Mouse (Mus musculus): ENCODE data around the gene Chst1. TPM values are rescaled to one million over a fixed set of nuclear protein-coding genes. Genes with fewer than 3 reads are reported as not detected.

Chst1 gene
- total RNA-seq (2022): 1 to 10 TPM; 1.6 to 2.1 (median 1.9) TPM

DNA sequence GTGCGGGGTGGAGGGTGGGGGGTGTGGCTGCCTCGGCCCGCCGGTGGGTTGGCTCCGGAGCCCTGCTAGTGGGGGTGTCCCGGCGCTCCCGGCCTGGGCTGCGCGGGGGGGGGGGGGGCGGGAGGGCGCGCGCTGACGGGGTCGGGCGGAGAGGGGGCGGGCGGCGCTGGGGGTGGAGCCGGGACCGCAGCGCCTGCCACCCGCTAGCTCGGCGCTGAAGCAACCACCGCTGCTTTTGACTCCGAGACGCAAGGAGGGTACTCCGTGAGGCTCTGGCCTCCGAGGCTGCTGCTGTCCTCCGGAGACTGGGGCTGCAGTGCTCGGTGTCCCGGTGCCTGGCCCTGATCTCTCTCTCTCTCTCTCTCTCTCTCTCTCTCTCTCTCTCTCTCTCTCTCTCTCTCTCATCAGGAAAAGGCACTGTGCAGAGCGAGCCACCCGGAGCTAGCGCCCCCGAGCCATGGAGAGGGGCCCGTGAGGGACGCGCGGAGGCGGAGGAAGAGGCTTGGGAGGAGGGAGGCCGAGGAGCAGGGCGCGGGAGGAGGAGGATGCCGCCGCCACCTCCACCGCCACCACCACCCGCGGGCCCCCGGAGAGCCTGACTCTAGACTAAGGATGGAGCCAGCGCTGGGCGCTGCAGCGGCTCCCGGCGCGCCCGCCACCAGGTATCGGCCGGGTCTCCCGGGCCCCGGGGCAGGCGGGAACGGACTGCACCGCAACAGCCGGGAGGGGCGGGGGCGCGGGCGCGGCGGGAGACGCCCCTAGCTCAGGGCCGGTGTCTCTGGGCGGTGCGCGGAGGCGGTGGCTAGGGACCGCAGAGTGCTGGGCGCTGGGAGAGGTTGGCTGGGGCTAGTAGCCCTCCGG is at the start of gene Chst1:
Gene Chst1, plus strand, starts transcription at position 221 of the 861 bp plus-strand sequence.
- DNase-seq (ENCODE audit: low spot score): peak; percentile 18

DNA sequence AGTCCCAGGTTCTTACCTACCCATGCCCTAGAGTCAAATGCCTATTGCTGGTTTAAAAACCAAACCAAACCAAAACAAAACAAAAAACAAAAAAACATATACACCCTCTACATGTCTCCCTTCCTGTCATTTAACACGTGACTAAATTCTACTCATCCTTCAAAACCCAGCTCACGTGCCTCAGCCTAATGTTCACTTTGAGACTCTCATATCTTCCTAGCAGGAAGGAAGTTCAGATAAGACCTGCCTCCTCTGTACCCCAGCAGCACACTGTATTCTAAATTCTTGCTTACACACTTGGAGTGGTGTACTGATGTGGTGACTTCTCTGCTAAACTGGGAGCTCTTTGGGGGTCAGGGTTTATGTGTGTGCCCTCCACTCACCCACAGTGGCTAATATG is 49.5 kb upstream of the Chst1 start:
- DNase-seq (ENCODE audit: low spot score): no peak

DNA sequence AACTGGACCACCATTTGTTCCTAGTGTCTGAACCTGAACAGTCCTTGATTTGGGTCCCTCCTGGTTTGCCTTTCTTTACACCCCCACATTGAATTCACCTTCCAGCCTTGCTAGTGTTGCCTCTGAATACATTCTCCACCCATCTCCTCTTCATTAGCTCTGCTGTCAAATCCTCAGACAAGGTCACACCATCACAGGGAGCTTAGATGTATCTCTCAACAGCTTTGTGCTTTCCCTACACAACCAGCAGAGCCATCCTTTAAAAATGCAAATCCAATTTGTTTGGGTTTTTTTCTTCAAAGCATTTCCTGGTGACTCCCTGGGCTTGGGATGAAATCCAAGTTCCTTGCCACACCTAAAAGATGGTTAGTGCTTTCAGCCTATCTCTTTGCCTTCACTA is 45.0 kb upstream of the Chst1 start:
- no peak for DNase-seq (ENCODE audit: low spot score)

DNA sequence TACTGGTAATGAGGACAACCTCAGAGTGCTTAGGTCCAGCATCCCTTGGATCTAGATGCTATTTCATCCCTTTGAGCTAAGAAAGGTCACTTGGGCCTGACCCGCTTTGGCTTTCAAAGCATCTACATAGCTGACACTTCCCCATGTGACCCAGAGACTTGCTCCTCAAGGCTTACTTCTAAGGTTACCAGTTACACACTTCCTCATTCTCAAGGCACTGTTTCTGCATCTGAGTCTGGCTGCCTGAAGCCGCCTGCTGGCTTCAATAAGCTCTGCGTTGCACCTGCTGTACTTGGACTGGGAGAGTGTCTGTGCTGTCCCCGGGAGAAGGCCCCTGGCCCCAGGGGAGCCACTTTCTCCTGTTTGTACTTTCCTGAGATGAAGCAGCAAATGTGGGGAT is 36.6 kb upstream of the Chst1 start:
- DNase-seq (ENCODE audit: low spot score): no peak

DNA sequence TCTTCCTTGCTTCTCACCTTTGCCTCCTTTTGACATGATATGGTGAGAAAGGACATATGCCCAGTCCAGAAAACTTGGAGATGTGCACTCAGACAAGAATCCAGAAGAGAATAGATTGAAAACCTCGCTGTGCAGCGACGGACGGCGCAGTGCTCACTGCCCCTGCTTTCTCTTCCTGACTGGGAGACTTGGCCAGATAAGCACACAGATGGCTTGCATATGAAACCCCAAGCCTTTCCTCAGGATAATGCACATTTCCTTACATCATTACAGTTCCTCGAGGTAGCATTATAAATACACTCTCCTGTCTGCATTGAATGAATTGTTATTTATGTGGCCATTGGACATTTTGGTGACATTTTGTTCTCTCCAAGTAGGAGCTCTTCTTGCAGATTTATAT is 28.9 kb upstream of the Chst1 start:
- no peak for DNase-seq (ENCODE audit: low spot score)

DNA sequence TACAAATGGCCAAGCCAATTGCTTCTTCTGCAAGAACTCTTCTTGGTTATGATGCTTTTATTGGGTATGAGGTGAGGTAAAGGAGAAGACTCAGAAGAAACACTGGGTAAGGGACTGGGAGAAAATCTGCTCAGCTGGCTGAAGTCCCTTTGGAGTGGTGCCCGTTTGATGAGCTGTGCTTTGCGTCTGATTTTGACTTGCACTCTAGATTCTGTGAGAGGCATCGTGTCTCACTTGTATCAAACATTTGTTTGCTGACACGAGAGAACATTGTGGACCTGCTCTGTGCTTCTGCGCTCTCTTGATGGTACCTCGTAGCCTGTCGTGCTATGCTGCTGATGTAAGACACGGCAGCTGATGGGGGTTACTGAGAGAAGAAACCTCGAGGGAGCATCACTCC is 21.7 kb upstream of the Chst1 start:
- no peak for DNase-seq (ENCODE audit: low spot score)

DNA sequence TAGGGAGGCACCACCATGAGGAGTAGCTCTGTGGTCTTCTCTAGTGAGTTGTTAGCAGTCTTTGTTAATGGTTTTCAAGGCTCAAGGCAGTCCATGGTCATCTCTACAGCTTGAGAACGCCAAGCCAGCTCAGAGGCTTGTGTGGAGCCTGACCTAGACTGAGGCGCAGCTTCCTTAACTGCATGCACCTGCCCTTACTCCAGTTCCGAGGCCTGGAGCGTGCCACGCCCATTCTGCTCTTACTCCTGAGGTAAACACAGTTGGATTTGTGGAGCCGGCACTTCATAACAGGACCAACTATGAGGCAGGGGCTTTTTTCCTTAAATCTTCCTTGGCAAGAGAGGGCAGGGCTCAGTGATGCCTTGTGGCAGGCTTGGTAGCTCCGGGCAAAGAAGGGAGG is 18.2 kb upstream of the Chst1 start:
- no peak for DNase-seq (ENCODE audit: low spot score)

DNA sequence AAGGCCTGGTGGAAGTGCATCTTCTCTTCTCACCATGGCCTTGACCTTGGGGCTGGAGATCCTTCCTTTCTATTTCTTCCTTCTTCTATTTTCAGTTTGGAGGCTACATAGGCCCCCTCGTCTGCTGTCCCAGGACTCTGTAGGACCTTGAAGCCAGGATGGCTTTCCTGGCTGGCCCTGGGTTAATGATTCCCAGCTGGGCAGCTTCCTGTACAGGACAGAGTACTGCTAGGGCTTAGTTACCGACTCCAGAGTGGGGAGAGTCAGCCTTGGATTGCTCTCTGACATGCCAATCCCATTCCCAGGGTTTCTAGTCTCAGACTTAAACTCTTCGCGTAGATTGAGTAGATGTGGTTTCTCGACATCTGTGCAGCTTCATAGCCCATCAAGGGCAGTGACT is 16.9 kb upstream of the Chst1 start:
- no peak for DNase-seq (ENCODE audit: low spot score)

DNA sequence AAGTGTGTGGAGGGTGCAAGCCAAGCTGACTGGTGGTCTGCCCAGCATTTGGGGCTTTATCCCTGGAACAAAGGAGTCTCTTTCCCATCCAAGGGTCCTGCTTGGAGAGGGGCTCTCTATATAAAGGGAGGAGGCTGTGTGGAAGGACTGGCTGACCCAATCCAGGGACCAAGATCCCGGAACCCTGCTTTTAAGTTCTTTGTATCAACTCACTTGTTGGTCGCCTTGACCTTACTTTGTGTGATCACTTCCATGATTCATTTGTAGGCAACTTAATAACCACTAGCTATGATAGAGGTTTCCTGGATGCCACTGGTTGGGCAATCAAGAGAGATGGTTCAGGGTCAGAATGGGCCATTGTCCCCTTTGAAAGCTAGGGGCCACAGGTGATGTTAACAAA is 11.7 kb upstream of the Chst1 start:
- DNase-seq (ENCODE audit: low spot score): no peak

DNA sequence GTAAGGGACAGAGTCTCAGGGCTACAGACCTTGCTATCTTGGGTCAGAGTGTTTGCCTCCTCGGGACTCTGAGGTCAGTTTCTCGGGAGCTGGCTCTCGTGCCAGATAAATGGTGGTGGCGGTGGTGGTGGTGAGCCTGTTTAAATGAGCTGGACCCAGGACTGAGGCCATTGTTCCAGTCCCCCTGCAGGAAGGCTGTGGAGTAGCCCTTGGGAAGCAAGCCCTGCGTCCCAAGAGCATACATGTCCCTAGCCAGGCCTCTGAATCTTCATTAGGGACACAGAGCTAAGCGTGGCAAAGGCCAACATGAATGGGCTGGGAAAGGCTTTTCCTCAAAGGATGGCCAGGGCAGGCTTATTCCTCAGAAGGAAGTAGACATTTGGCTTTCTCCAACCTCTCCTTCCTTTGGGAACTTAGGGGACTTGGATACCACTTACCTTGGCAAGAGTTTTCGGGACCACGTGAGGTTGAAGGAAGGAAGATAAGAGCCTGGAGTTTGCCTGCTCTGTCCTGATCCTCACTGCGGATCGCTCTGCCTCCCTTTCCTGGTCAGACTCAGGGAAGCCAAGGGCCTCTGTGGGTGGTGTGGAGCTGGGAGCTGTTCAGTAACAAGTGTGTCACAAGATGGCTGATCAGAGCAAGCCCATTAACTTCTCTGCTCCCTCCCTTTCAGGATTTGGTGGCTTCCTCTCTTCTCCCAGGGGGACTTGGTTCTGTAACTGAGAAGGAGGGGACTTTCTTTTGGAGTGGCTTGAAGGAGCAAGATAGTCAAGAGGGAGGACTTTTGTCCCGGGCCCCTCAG is 4.4 kb upstream of the Chst1 start:
- peak; percentile 36 for DNase-seq (ENCODE audit: low spot score)

DNA sequence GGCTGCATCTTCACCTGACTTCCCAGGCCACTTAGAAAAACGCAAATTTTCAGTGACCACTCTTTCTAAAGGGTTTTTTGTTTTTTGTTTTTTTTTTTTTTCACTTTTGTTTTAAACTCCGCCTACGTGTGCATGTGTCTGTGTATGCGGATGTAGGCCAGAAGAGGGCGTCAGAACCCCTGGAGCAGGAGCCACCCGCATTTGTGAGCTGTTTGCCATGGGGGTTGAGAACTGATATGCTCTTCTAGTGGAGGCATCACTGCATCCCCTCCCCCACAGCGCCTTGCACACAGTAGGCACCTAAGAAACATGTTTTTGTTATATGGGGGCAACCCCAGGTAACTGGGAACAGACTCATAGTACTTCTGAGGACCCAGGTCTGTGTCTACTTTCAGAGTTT is 2.2 kb upstream of the Chst1 start:
- no peak for DNase-seq (ENCODE audit: low spot score)

DNA sequence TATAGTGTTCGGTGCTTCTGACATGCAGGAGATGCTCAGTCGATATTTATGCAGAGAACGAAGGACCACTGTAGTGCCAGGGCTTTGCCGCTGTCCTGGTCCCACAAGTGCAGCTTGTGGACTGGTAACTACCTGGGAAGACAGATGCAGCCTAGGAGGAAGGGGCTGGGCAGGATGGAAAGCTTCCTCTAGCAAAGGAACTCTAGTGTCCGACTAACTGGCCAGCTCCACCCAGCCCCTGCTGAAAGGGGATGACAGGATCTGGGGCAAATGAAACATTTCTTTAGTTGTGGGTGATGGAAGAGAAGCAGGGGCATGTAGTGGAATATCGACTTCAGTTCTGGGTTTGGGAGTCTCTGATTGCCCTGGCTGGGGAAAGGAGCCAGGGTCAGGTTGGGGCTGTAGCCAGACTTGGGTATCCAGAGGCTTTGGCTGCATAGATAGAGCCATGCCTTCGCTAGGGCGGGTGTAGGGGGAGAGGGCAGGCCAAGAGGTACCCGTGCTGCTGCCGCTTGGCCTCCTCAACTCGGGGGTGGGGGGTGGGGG is 493 bp upstream of the Chst1 start:
- DNase-seq (ENCODE audit: low spot score): no peak

DNA sequence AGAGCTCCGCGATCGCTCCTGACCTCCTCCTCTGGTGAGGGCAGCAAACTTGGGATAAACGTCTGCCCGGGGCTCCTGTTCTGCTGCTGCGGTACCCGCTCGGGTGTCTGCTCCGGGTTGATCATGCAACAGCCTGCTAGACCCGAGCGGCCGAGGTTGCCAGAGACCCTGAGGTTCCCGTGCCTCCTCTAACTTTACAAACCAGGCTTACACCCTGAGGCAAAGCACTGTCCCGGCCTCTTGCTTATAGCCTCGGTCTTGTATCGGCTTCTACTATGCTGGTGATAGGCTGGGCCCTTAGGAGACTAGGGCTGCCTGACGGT is 802 bp downstream of the Chst1 start:
- DNase-seq (ENCODE audit: low spot score): no peak

DNA sequence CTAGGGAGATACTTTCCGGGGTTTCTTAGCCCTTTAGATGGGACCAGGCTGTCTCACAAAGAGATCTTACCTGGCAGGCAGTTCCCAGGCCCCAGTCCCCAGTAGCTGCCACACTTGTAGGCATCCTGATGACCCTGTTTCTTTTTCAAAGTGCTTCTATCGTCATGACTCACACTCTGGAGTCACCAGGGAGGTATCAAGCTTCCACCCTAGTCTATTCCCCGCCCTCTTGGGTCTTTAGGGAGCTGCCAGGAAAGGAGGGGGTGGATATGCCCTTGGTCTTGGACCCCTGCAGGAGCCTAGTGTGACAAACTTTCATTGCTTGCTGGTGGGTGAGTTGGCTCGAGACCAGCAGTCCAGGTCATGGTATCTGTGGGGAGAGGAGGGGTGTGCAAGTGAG is 1.7 kb downstream of the Chst1 start:
- DNase-seq (ENCODE audit: low spot score): no peak

DNA sequence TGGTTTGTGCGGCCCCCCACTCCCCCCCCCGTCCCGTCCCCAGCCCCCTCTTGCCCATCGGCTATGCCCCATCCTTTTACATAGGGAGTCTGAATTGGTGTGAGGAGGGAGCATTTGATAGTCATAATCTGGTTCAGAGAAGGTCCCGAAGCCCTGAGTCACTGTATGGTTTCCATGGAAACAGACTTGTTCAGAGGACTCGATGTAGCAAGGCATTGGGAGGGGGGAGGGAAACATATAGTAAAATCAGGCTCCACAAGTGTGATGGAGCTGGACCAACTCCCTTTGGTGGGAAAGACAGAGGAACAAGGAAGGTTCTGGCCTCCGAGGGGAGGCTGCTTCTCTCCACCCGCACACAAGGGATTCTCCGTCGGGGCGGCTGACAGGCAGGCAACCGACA is 2.6 kb downstream of the Chst1 start:
- DNase-seq (ENCODE audit: low spot score): no peak

DNA sequence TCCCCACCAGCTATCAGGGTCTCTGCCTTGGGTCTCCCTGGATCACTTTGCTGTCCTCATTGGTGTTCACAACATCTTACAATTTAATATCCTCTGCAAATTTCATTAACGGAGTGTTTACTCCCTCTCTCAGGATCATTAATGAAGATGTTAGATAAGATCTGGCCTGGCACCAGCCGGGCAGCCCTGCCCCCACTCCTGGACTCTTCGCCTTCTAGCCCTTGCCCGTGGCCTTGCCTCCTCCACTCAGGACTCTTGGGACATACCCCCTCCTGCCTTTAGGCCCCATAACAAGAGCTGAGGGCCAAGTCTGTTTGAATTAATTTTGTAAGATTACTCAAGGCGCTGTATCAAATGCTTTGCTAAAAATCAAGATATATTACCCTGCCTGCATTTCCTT is 4.1 kb downstream of the Chst1 start:
- DNase-seq (ENCODE audit: low spot score): no peak

DNA sequence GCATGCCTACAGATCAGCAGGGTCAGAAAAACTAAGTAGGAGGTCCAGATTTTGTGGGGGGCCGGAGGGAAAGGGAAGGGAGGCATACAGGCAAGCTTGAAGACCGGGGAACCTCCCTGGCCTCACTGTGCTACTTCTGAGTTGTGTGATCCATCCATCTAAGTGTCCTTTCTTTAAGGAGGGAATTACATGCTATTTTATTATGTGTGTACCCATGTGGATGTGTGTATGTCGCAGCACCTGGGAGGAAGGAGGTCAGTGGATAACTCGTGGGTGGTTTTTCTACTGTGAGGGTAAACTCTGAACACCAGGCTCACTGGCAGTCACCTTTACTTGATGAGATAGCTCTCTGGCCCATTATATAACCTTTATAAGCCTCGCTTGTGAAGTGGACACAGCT is 5.1 kb downstream of the Chst1 start:
- no peak for DNase-seq (ENCODE audit: low spot score)

DNA sequence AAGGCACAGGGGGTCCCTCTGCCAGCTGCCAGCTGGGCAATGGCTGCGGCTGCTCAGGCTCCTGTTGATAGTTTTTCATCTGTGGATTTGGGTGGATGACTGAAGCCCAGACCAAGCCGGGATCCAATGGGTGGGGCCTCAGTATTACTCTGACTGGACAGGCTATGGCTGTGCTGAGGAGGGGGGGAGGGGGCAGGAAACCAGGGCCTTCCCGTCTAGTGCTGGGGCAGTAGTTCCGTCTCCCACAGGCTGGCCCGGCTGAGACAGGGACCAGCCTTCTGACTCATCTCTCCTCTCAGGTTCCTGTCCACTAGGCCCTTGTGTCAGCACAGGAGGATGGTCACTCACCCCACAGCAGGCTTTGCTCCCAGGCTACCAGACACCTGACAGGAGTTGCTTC is 6.5 kb downstream of the Chst1 start:
- no peak for DNase-seq (ENCODE audit: low spot score)

DNA sequence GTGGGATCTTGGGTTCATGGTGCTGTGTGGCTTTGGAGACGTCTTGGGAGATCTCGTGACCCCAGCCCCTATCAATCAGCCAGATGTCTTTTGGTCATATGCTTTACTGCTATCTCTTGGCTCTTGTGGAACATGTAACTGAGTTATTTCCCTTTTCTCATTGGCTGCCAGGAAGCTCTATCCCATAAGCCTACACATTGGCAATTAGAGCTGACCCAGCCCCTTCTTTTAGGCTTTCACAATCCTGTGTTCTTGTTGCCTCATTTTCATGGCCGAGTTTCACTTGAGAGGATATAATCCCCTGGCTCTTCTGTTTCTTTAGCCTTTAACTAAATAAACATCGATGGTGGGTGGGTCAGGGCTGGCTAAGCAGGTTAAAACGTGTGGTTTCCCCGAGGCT is 7.6 kb downstream of the Chst1 start:
- no peak for DNase-seq (ENCODE audit: low spot score)

DNA sequence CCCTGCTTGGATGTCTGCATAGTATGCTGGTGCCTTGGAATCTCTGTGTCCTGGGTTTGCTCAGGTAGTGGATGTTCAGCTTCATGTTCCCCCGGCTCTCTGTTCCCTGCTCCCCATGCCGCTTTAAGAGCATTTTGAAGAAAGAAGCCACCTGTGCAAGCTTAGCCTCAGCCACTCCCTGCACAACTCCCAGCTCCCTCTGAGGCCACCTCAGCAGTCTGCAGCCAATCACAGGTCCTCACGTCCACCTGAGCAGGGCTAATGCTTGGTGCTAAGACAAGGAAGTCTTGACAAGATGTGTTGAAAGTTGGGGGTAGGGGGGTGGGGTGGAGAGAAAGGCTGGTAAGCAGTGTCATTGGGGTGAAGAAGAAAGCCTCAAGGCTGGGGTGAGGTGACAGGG is 8.1 kb downstream of the Chst1 start:
- DNase-seq (ENCODE audit: low spot score): no peak

DNA sequence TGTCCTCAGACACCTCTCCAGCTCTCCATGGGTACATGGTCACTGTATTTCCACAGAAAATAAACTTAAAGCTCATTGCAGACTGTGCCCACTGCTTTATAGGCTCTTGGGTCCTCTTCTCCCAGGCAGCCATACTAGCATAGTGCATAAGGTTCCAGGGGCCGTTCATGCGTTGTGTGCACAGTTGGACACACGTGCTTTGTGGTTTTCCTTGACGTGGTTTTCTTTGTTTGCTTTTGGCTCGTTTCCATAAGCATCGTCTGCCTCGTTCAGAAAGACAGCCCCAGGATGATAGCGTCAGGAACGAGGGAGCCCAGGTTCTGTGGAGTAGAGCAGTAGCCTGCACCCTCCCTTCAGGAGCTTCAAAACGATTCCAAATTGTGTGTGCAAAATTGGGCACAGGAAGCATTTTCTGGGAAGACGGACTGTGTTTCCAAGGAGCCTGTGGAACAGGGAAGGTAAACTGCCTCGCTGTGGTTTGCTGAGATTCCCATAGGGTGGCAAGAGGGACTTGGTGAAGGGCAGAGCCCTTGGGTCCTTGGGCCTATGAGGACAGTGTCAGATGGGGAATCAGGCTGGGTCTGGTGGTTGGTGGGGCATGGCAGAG is 8.6 kb downstream of the Chst1 start:
- DNase-seq (ENCODE audit: low spot score): no peak

DNA sequence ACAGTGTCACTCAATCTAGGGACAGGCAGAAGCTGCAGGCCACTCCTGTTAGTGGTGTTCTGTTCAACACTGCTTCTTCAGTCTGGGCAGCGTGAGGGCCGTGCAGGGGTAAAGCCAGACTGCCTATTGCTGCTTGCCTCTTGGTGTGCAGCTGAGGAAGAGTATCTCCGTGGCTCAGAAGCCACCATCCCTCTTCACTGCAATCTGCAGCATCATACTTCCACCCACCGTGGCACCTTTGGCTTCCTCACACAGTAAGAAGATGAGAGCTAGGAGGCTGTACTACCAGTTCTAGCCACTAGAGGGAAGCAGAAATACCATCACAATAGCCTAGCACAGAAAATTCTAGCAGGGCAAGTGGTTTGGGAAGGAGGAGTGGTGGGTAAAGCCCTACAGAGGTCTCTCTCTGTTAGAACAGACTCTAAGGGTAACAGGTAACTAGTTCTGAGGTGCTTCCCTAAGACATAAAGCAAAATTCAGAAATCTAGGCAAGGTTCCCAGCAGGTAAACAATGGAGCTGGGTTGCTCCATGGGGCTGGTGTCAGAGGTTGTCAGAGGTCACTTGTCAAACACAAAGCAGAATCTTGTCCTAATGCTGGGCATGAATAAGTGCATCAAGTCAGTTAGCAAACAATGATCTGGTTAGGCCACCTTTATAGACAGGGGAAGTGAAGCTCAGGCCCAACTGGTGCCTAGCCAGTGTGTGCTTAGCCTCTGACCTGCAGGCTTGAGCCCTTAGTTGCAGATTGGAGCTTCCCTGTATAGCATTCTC is 9.5 kb downstream of the Chst1 start:
- peak; percentile 62 for DNase-seq (ENCODE audit: low spot score)
